Mouse (Mus musculus) neural tube, embryonic 11.5 days (tissue): Measurements from ENCODE around the gene Inmt. TPM values are rescaled to one million over a fixed set of nuclear protein-coding genes. Genes with fewer than 3 reads are reported as not detected.
A peak's percentile ranks its signal among the peaks of the same experiment; 100 is the strongest.

ENCODE experiments used
- ATAC-seq: fragments of 200-750 bp; cut with Nextera tagmentation; 2 replicates; pipeline ENCODE4 v1.8.0; 2017; ENCODE audit warnings: moderate number of reproducible peaks, mild to moderate bottlenecking, moderate TSS enrichment, moderate library complexity; ENCODE audit not compliant: insufficient read depth, low FRiP score, low TSS enrichment
- DNase-seq: peaks from one replicate; pipeline ENCODE4 v3.0.0-alpha.2; 2015; ENCODE audit warnings: low spot score
- H3K27ac ChIP-seq: fragments of 300-500 bp; sonication (generic); 2 replicates; pipeline ENCODE4 v1.5.1; 2014; ENCODE audit warnings: low read depth, mild to moderate bottlenecking, low read length
- H3K27me3 ChIP-seq: fragments of 300-500 bp; sonication (generic); 2 replicates; pipeline ENCODE4 v1.6.1; 2014; ENCODE audit warnings: mild to moderate bottlenecking, low read length, mixed read lengths; ENCODE audit not compliant: control insufficient read depth, insufficient read depth
- H3K36me3 ChIP-seq: fragments of 300-500 bp; sonication (generic); 2 replicates; pipeline ENCODE4 v1.6.1; 2014; ENCODE audit warnings: mild to moderate bottlenecking, low read length, moderate library complexity, mixed read lengths; ENCODE audit not compliant: control insufficient read depth, insufficient read depth
- H3K4me1 ChIP-seq: fragments of 300-500 bp; sonication (generic); 2 replicates; pipeline ENCODE4 v1.6.1; 2014; ENCODE audit warnings: low read length, mixed read lengths; ENCODE audit not compliant: control insufficient read depth, insufficient read depth
- H3K4me2 ChIP-seq: fragments of 300-500 bp; sonication (generic); 2 replicates; pipeline ENCODE4 v1.6.1; 2014; ENCODE audit warnings: low read depth, mild to moderate bottlenecking, moderate library complexity
- H3K4me3 ChIP-seq: fragments of 300-500 bp; sonication (generic); 2 replicates; pipeline ENCODE4 v1.5.1; 2014; ENCODE audit warnings: low read depth, low read length
- H3K9ac ChIP-seq: fragments of 300-500 bp; sonication (generic); 2 replicates; pipeline ENCODE4 v1.6.1; 2014; ENCODE audit warnings: mild to moderate bottlenecking, low read length
- H3K9me3 ChIP-seq: fragments of 300-500 bp; sonication (generic); 2 replicates; pipeline ENCODE4 v1.6.1; 2016; ENCODE audit warnings: low read length; ENCODE audit not compliant: control insufficient read depth
- WGBS: fragments of 180-500 bp; shearing (Covaris S2); extraction: QIAGEN DNeasy Blood & Tissue Kit; methylation state at CpG from one replicate; pipeline ENCODE4 v1.1.7; 2014; 5-methylcytosine and 5-hydroxymethylcytosine counted together
- polyA plus RNA-seq: library from polyadenylated mRNA; unstranded; fragments of >200 nt; fragmentation: Nextera tagmentation; extraction: Ambion mirVana; gene quantifications from 2 replicates; pipeline ENCODE4 v1.2.1, GENCODE M21; 2014

The Inmt gene
- polyA plus RNA-seq, 1 experiment from 2014 or later: not detected

DNA sequence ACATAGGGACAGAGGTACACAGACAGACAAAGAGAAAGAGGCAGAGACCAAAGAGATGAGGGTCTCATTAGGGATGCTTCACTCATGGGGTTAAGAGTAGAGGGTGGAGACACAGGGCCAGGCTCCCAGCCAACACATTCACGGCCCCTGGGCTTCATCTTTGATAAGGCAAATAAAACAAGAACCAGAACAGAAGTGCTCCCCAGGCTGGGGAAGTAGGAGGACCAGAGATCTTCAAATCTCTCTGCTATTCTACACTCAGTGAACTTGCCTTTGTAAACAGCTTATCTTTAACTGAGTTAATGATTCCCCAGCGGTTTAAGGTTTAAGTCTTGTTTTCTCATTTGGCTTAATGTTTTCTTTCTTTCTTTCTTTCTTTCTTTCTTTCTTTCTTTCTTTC is 613 bp upstream of the Inmt start:
- Histone ChIP-seq H3K36me3 (no peaks in the 10 kb centered on the region), H3K4me1 (0 out of 2 replicates have a peak, but pooled peaks cover 5% of the 10 kb centered on the region), H3K4me2 (no peak overlapping the region), H3K27ac (no peak overlapping the region), H3K9me3 (no peaks in the 10 kb centered on the region), H3K9ac (no peak overlapping the region), H3K27me3 (peaks cover 10% of the 10 kb centered on the region), H3K4me3 (no peak overlapping the region)
- 79% methylated on average over 2 of the region's 2 CpGs for WGBS
- DNase-seq (no peak), ATAC-seq (no peak)

DNA sequence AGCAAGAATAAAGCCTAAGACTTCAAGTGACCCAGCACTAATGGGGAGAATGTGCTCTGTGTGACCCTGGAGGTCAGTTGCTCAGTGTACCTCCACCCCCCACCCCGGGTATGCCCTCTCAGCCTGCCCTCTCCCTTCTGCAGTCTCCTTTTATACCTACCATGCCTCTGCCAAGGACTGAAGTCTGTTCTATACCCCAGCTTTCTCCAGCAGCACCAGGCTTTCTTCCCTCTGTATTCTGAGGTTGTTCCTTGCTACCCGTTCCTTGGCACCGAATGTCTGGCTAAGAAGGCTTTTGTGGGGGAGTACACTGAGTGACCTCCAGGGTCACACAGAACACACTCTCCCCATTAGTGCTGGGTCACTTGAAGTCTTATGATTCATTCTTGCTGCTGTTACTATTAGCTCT is 898 bp downstream of the Inmt start:
- Histone ChIP-seq H3K36me3 (no peaks in the 10 kb centered on the region), H3K9me3 (no peaks in the 10 kb centered on the region), H3K4me2 (no peak overlapping the region), H3K4me3 (no peak overlapping the region), H3K4me1 (0 out of 2 replicates have a peak, but pooled peaks cover 5% of the 10 kb centered on the region), H3K27me3 (peaks cover 15% of the 10 kb centered on the region), H3K27ac (no peak overlapping the region), H3K9ac (no peak overlapping the region)
- no peak for ATAC-seq
- no peak for DNase-seq
- 19% methylated on average over 3 of the region's 3 CpGs for WGBS

DNA sequence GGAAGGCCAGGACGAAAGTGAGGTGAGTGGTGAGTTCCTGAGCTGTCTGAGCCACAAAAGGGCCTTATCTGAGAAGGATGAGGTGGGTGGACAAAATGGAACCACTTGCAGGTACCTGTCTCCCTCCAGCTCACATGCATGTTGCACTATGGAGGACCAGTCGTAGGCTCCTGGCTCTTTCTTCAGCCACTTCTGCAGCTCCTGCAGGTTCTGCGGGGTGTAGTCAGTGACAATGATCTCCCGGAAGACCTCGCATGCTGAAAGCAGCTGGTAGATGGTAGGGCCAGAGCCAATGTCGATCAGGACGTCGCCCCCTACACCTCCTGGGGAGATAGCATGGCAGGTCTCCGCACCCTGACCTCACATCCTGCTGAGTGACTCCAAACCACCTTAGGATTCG is 1.7 kb downstream of the Inmt start:
- H3K9me3 ChIP-seq: no peaks in the 10 kb centered on the region
- no peak overlapping the region for H3K9ac ChIP-seq
- ATAC-seq (no peak), DNase-seq (no peak)
- H3K4me3 ChIP-seq: no peak overlapping the region
- H3K4me1 ChIP-seq: 0 out of 2 replicates have a peak, but pooled peaks cover 5% of the 10 kb centered on the region
- no peak overlapping the region for H3K27ac ChIP-seq
- H3K36me3 ChIP-seq: no peaks in the 10 kb centered on the region
- H3K4me2 ChIP-seq: no peak overlapping the region
- peaks cover 16% of the 10 kb centered on the region for H3K27me3 ChIP-seq
- WGBS: 54% methylated on average over 10 of the region's 10 CpGs

DNA sequence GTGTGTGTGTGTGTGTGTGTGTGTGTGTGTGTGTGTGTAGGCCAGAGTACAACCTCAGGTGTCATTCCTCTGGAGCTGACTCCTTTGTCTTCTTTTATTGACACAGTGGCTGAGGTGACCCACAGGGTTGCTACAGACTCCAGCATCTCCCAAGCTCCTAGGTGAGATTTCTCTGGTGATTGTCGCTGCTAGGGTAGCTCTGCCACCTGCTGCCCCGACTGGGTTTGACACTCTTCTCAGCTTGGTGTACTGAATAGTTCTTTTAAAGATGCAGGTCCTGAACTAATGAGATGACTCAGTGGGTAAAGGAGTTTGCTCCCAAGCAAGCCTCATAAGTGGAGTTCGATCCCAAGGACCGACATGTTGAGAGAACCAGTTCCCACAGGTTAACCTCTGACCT is 3.2 kb downstream of the Inmt start:
- no peak for ATAC-seq
- H3K27me3 ChIP-seq: peaks cover 23% of the 10 kb centered on the region
- no peak overlapping the region for H3K4me2 ChIP-seq

GRCm38 (mm10) chr6:55169818-55170217 is 5.0 kb downstream of the Inmt start:
- 62% methylated on average over 5 of the region's 5 CpGs for WGBS
- H3K4me1 ChIP-seq: 0 out of 2 replicates have a peak, but pooled peaks cover 5% of the 10 kb centered on the region
- H3K4me3 ChIP-seq: no peak overlapping the region
- no peak overlapping the region for H3K27ac ChIP-seq
- peaks cover 30% of the 10 kb centered on the region for H3K27me3 ChIP-seq
- H3K36me3 ChIP-seq: no peaks in the 10 kb centered on the region
- ATAC-seq (no peak), DNase-seq (no peak)
- H3K4me2 ChIP-seq: no peak overlapping the region
- no peaks in the 10 kb centered on the region for H3K9me3 ChIP-seq
- no peak overlapping the region for H3K9ac ChIP-seq

More for the DNA sequence above, 3.2 kb downstream of the Inmt start:
- Histone ChIP-seq H3K27ac (no peak overlapping the region), H3K9ac (no peak overlapping the region), H3K4me1 (0 out of 2 replicates have a peak, but pooled peaks cover 5% of the 10 kb centered on the region), H3K36me3 (no peaks in the 10 kb centered on the region), H3K9me3 (no peaks in the 10 kb centered on the region), H3K4me3 (no peak overlapping the region)
- 57% methylated on average over 4 of the region's 4 CpGs for WGBS
- no peak for DNase-seq

- no peak for ATAC-seq
- Histone ChIP-seq H3K27ac (no peak overlapping the region), H3K9me3 (no peaks in the 10 kb centered on the region), H3K4me1 (no peaks in the 10 kb centered on the region), H3K27me3 (peaks cover 39% of the 10 kb centered on the region), H3K4me2 (no peak overlapping the region), H3K36me3 (no peaks in the 10 kb centered on the region), H3K9ac (no peak overlapping the region), H3K4me3 (no peak overlapping the region)
- 62% methylated on average over 7 of the region's 7 CpGs for WGBS
- peak; percentile 74 for DNase-seq
Observed at GRCm38 (mm10) chr6:55166777-55167463, 7.9 kb downstream of the Inmt start.

DNA sequence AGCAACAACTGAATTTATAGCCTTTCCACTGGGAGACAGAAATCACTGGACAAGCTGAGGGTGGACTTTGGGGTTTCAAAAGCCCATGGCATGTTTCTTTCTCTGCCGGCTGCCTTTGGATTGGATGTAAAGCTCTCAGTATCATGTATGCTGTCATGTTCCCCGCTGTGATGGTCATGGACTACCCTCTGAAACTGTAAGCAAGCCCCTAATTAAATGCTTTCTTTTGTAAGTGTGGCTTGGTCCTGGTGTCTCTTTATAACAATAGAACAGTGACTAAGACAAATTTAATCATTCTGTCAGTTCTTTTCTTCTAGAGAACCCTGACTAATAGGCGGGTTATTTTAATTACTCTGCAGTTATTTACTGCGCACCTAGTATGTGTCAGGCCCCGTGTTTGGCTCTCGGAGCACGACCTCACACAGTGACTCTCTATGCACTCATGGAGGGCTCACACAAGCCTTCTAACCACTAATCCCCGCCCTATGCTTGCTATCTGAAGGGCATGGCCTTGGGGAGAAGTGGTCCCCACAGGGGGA is 11.7 kb downstream of the Inmt start:
- H3K36me3 ChIP-seq: no peaks in the 10 kb centered on the region
- 47% methylated on average over 8 of the region's 8 CpGs for WGBS
- ATAC-seq: peak; percentile 84
- H3K4me1 ChIP-seq: no peaks in the 10 kb centered on the region
- no peak overlapping the region for H3K4me3 ChIP-seq
- H3K4me2 ChIP-seq: no peak overlapping the region
- H3K27ac ChIP-seq: no peak overlapping the region
- peak; percentile 33 for DNase-seq
- H3K9ac ChIP-seq: no peak overlapping the region
- no peaks in the 10 kb centered on the region for H3K9me3 ChIP-seq
- H3K27me3 ChIP-seq: peaks cover 57% of the 10 kb centered on the region

GRCm38 (mm10) chr6:55161311-55161761 is 13.5 kb downstream of the Inmt start:
- no peaks in the 10 kb centered on the region for H3K9me3 ChIP-seq
- no peak overlapping the region for H3K27ac ChIP-seq
- no peak overlapping the region for H3K4me3 ChIP-seq
- H3K27me3 ChIP-seq: peaks cover 49% of the 10 kb centered on the region
- 88% methylated on average over 5 of the region's 5 CpGs for WGBS
- H3K4me1 ChIP-seq: no peaks in the 10 kb centered on the region
- H3K4me2 ChIP-seq: no peak overlapping the region
- DNase-seq (no peak), ATAC-seq (no peak)
- no peaks in the 10 kb centered on the region for H3K36me3 ChIP-seq
- H3K9ac ChIP-seq: no peak overlapping the region

GRCm38 (mm10) chr6:55159256-55159655 is 15.6 kb downstream of the Inmt start:
- Histone ChIP-seq H3K27me3 (peaks cover 33% of the 10 kb centered on the region), H3K9me3 (no peaks in the 10 kb centered on the region), H3K4me1 (no peaks in the 10 kb centered on the region), H3K9ac (no peak overlapping the region), H3K36me3 (no peaks in the 10 kb centered on the region), H3K4me3 (no peak overlapping the region), H3K4me2 (no peak overlapping the region), H3K27ac (no peak overlapping the region)
- no peak for ATAC-seq
- WGBS: 65% methylated on average over 1 of the region's 1 CpGs
- DNase-seq: no peak
